Mouse (Mus musculus): ENCODE measurements around the gene 1700030J22Rik.
A peak's percentile ranks its signal among the peaks of the same experiment; 100 is the strongest.

1700030J22Rik gene

GRCm38 (mm10) chr8:116978631-116979256 is at the start of gene 1700030J22Rik:
TSS of gene 1700030J22Rik (minus strand) at chr8:116978959.
- peak; percentile 94 for DNase-seq (ENCODE audit: low read depth, low spot score)

- DNase-seq (ENCODE audit: low read depth, low spot score), result no peak
These were observed 48.8 kb upstream of the 1700030J22Rik start for GRCm38 (mm10) chr8:117027601-117028000.

- DNase-seq (ENCODE audit: low read depth, low spot score), result no peak
These were observed 43.7 kb upstream of the 1700030J22Rik start for GRCm38 (mm10) chr8:117022297-117022993.

- DNase-seq (ENCODE audit: low read depth, low spot score), result peak; percentile 66
These were observed 40.8 kb upstream of the 1700030J22Rik start for GRCm38 (mm10) chr8:117019323-117020275.

- no peak for DNase-seq (ENCODE audit: low read depth, low spot score)
These were observed 39.1 kb upstream of the 1700030J22Rik start for GRCm38 (mm10) chr8:117017896-117018295.

GRCm38 (mm10) chr8:117017006-117017405 is 38.2 kb upstream of the 1700030J22Rik start:
- DNase-seq (ENCODE audit: low read depth, low spot score), result no peak

GRCm38 (mm10) chr8:117015670-117016069 is 36.9 kb upstream of the 1700030J22Rik start:
- no peak for DNase-seq (ENCODE audit: low read depth, low spot score)

GRCm38 (mm10) chr8:117011366-117011765 is 32.6 kb upstream of the 1700030J22Rik start:
- DNase-seq (ENCODE audit: low read depth, low spot score), result no peak

GRCm38 (mm10) chr8:116994016-116994716 is 15.4 kb upstream of the 1700030J22Rik start:
- DNase-seq (ENCODE audit: low read depth, low spot score), result no peak

- DNase-seq (ENCODE audit: low read depth, low spot score), result peak; percentile 93
These were observed 14.5 kb upstream of the 1700030J22Rik start, which contains the start of gene Gcsh for GRCm38 (mm10) chr8:116993095-116993867. TSS of gene Gcsh (minus strand) at chr8:116993537.

GRCm38 (mm10) chr8:116992176-116992971 is 13.6 kb upstream of the 1700030J22Rik start:
- DNase-seq (ENCODE audit: low read depth, low spot score), result no peak

GRCm38 (mm10) chr8:116991241-116991640 is 12.5 kb upstream of the 1700030J22Rik start:
- no peak for DNase-seq (ENCODE audit: low read depth, low spot score)

GRCm38 (mm10) chr8:116989842-116990241 is 11.1 kb upstream of the 1700030J22Rik start:
- DNase-seq (ENCODE audit: low read depth, low spot score), result no peak

- DNase-seq (ENCODE audit: low read depth, low spot score), result no peak
These were observed 1.4 kb upstream of the 1700030J22Rik start for GRCm38 (mm10) chr8:116980117-116980516.

- DNase-seq (ENCODE audit: low read depth, low spot score), result no peak
These were observed 707 bp downstream of the 1700030J22Rik start for GRCm38 (mm10) chr8:116978052-116978451.

GRCm38 (mm10) chr8:116975606-116976005 is 3.2 kb downstream of the 1700030J22Rik start:
- DNase-seq (ENCODE audit: low read depth, low spot score), result no peak

GRCm38 (mm10) chr8:116975066-116975465 is 3.7 kb downstream of the 1700030J22Rik start:
- DNase-seq (ENCODE audit: low read depth, low spot score), result no peak

GRCm38 (mm10) chr8:116969531-116969930 is 9.2 kb downstream of the 1700030J22Rik start:
- DNase-seq (ENCODE audit: low read depth, low spot score), result no peak

- DNase-seq (ENCODE audit: low read depth, low spot score), result no peak
These were observed 24.3 kb downstream of the 1700030J22Rik start for GRCm38 (mm10) chr8:116954415-116954814.

GRCm38 (mm10) chr8:116952428-116952827 is 26.3 kb downstream of the 1700030J22Rik start:
- no peak for DNase-seq (ENCODE audit: low read depth, low spot score)
